Mouse (Mus musculus) myocyte (in vitro differentiated cells): ENCODE data around the gene Lenep.

Source experiments
- MYOD1 ChIP-seq, 3 experiments: IDR thresholded peaks; one replicate each; pipeline ENCODE4 v1.6.1; 2011; ENCODE audit warnings: control low read depth in 2 of 3, low read depth in 2 of 3, mild to moderate bottlenecking in 2 of 3, moderate library complexity in 1 of 3; ENCODE audit not compliant: insufficient read length in 2 of 3, control insufficient read depth in 1 of 3
- POLR2A ChIP-seq: IDR thresholded peaks from one replicate; pipeline ENCODE4 v1.6.1; 2011; ENCODE audit warnings: low read depth, mild to moderate bottlenecking, control low read depth, moderate library complexity; ENCODE audit not compliant: insufficient read length
- POLR2AphosphoS2 ChIP-seq: IDR thresholded peaks from one replicate; pipeline ENCODE4 v1.6.1; 2011; ENCODE audit warnings: low read depth, control low read depth; ENCODE audit not compliant: insufficient read length
- USF1 ChIP-seq: IDR thresholded peaks from one replicate; pipeline ENCODE4 v1.6.1; 2011; ENCODE audit warnings: low read depth, mild to moderate bottlenecking, control low read depth, moderate library complexity

DNA sequence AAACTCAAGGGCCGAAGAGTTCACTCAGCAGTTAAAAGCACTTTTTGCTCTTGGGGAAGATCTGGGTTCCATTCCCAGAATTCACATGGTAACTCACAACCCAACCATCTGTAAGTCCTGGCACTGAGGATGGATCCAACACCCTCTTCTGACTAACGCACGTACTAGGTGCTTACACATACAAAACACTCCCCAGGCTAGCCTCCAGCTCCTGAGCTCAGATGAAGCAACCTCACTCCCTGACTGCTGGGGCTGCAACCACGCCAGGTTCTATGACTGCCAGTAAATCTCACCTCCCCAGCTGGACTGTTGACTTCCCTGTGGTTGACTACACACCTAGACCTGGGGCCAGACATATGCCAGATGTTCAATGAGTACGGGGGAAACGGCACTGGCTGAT is 4.3 kb upstream of the Lenep start:
- TF ChIP-seq POLR2A (no peak), USF1 (no peak), MYOD1 (IDR thresholded peaks at IDR 0.05; ENCODE audit: control insufficient read depth in 1 of 3, insufficient read length in 2 of 3, low read depth in 2 of 3) (no peak), POLR2AphosphoS2 (no peak)
